Mouse (Mus musculus) ES-E14 (cell line): ENCODE results near the gene Cdc34b.

ENCODE experiments used
- MAFK ChIP-seq: IDR thresholded peaks from 2 replicates; pipeline ENCODE4 v1.6.1; 2014; ENCODE audit warnings: mild to moderate bottlenecking, low read depth, low read length, inconsistent platforms; ENCODE audit not compliant: insufficient read depth
- ZC3H11A ChIP-seq: IDR thresholded peaks from 2 replicates; pipeline ENCODE4 v1.6.1; 2012; ENCODE audit warnings: low read depth, mild to moderate bottlenecking, inconsistent platforms, low read length, borderline replicate concordance
- ZNF384 ChIP-seq: IDR thresholded peaks from 2 replicates; pipeline ENCODE4 v1.6.1; 2012; ENCODE audit warnings: low read depth, low read length, inconsistent platforms

GRCm38 (mm10) chr11:94730261-94730660, 11.3 kb upstream of the Cdc34b start:
- TF ChIP-seq ZC3H11A (no peak), ZNF384 (no peak), MAFK (no peak)
